Mouse (Mus musculus): ENCODE data around the gene Rnf19b. TPM values are rescaled to one million over a fixed set of nuclear protein-coding genes. Genes with fewer than 3 reads are reported as not detected.

Gene Rnf19b
- polyA plus RNA-seq, 1 experiment, result 28.2 TPM

DNA sequence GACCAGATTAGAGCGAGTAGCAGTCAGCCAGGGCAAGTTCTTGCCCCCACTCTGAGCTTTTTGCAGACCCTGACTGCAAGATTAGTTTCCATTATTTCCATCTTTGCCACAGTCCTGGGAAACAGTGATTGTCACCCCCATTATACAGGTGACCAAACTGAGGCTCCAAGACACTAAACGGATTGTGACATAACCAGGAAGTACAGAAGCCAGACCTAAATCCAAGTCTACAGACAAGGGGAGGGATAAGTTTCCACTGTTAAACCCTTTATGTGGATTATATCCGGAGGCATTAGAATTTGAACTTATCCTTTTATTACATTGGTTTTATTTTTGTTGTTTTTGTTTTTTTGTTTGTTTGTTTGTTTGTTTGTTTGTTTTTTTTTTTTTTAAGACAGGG is 23.8 kb upstream of the Rnf19b start:
- H3K4me1 ChIP-seq (ENCODE audit: control insufficient read depth, insufficient read depth, low read length), result peaks cover 10% of the 10 kb centered on the region
- DNase-seq, result no peak
- no peaks in the 10 kb centered on the region for H3K36me3 ChIP-seq (ENCODE audit: control insufficient read depth, insufficient read depth, low read length)
- 92% methylated on average over 3 of the region's 3 CpGs for WGBS
- H3K4me3 ChIP-seq (ENCODE audit: insufficient read depth, low read depth, low read length), result no peak overlapping the region
- TF ChIP-seq POLR2A (IDR thresholded peaks at IDR 0.05; ENCODE audit: low read depth, low read length), result no peak
- no peak for TF ChIP-seq CTCF (conservative IDR thresholded peaks at IDR 0.05; ENCODE audit: insufficient read depth, insufficient read length, low read depth, low read length)
- H3K27me3 ChIP-seq (replicated peaks; ENCODE audit: control insufficient read depth, insufficient read depth, low read length), result no peaks in the 10 kb centered on the region
- no peak overlapping the region for H3K27ac ChIP-seq (ENCODE audit: insufficient read depth, low read depth, low read length)

DNA sequence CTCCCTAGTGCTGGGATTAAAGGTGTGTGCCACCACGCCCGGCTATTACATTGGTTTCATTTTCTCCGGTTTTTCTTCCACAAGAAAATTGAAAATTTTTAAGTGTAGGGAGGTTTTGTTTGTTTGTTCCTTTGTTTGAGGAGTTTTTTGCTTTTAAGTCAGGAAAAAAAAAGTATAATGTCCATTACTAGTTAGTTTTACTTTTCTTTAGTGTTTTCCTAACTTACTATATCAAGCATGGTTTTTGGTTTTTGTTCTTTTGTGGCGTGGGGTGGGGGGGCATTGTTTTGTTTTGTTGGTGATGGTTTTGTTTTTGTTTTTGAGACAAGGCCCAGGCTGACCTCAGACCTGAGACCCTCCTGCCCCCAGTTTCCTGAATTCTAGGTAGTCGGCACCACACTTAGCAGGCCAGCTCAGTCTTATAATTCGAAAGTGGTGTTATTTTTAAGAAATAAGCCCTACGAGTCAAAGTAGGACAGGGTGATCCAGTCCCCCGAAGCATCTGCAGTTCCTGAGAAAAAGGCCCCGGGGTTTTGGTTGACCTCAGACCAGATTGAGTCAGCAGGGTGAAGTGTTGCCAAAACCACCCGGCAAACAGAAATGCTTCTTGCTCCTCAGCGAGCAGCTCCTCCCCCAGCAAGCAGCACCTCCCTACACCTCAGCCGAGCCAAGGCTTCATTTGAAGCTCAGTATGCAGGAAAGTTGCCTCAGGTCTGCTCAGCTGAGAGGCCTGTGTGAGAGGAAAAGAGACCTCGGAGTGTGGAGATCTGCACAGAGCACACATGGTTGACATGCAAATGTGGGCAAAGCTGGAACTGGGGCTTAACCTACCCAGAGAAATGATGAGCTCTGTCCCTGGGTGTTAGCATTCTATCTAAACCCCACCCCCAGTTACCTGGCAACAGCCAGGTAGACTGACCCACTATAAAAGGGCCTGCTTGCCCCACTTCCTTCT is 23.1 kb upstream of the Rnf19b start:
- peak overlapping the region; percentile 42; the same call in 1 of the 2 replicates for H3K27ac ChIP-seq (ENCODE audit: insufficient read depth, low read depth, low read length)
- no peak overlapping the region for H3K4me3 ChIP-seq (ENCODE audit: insufficient read depth, low read depth, low read length)
- peaks cover 10% of the 10 kb centered on the region for H3K4me1 ChIP-seq (ENCODE audit: control insufficient read depth, insufficient read depth, low read length)
- no peaks in the 10 kb centered on the region for H3K36me3 ChIP-seq (ENCODE audit: control insufficient read depth, insufficient read depth, low read length)
- DNase-seq, result peak; percentile 92
- no peak for TF ChIP-seq CTCF (conservative IDR thresholded peaks at IDR 0.05; ENCODE audit: insufficient read depth, insufficient read length, low read depth, low read length)
- TF ChIP-seq POLR2A (IDR thresholded peaks at IDR 0.05; ENCODE audit: low read depth, low read length), result no peak
- no peaks in the 10 kb centered on the region for H3K27me3 ChIP-seq (replicated peaks; ENCODE audit: control insufficient read depth, insufficient read depth, low read length)
- WGBS, result 38% methylated on average over 13 of the region's 13 CpGs

DNA sequence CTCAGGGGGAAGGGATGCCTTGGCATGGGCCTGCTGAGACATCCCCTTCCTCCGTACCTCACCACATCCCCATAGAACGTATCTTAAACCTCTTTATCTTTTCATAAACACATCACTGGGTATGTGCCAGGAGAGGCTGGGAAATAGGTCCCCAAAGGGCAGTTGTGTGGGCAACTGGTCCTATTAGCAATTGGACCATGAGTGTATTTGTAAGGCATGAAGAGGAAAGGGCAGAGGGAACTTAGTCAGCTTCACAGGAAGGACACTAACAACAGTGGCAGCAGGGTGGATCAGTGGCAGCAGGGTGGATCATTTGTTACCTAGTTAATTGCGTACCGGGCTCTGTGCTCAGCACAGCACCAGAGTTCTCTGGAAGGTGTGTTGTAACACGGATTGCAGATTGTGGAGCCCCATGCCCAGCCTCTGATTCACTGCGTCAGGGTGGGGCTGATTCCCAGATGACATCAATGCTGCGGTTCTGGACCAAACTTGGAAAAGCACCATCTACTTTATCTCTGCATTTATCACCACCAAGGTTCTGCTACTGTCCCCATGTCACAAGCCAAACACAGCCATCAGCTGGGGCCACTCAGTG is 22.1 kb upstream of the Rnf19b start:
- DNase-seq, result no peak
- H3K27me3 ChIP-seq (replicated peaks; ENCODE audit: control insufficient read depth, insufficient read depth, low read length), result no peaks in the 10 kb centered on the region
- H3K4me3 ChIP-seq (ENCODE audit: insufficient read depth, low read depth, low read length), result no peak overlapping the region
- TF ChIP-seq POLR2A (IDR thresholded peaks at IDR 0.05; ENCODE audit: low read depth, low read length), result no peak
- TF ChIP-seq CTCF (conservative IDR thresholded peaks at IDR 0.05; ENCODE audit: insufficient read depth, insufficient read length, low read depth, low read length), result no peak
- 80% methylated on average over 7 of the region's 7 CpGs for WGBS
- H3K4me1 ChIP-seq (ENCODE audit: control insufficient read depth, insufficient read depth, low read length), result peaks cover 10% of the 10 kb centered on the region
- H3K36me3 ChIP-seq (ENCODE audit: control insufficient read depth, insufficient read depth, low read length), result no peaks in the 10 kb centered on the region
- no peak overlapping the region for H3K27ac ChIP-seq (ENCODE audit: insufficient read depth, low read depth, low read length)

DNA sequence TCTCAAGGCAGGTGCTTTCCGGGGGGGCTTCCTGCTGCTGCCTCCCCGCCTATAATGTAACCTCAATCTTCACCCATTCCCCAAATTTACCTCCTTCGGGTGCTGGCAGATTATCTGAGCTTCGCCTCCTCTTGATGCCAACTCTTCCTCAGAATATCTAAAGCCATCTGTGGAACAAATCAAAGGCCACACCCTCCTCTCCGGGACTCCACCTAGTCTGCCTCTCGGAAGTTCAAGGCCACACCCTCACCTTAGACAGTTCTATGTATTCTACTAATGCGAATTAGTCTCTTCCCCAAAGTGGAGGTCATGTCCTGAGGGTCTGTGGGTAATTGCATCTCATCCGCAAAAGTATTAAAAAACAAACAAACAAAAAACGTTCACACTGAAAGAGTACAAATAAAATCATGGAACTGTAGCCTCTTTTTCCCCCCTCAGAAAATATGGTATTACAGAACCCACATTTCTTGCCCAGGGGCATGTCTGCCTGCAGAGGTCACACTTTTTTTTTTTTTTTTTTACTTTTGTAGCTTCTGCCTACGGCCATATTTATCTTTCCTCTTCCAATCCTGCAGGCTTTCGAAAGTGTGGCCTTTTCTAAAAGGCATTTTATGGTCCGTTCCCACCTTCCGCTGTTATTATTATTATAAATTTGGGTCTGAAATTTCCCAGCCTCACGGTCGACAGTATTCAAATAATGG is 10.2 kb upstream of the Rnf19b start:
- Histone ChIP-seq H3K36me3 (ENCODE audit: control insufficient read depth, insufficient read depth, low read length) (no peaks in the 10 kb centered on the region), H3K27ac (ENCODE audit: insufficient read depth, low read depth, low read length) (no peak overlapping the region), H3K4me3 (ENCODE audit: insufficient read depth, low read depth, low read length) (no peak overlapping the region), H3K27me3 (replicated peaks; ENCODE audit: control insufficient read depth, insufficient read depth, low read length) (no peaks in the 10 kb centered on the region), H3K4me1 (ENCODE audit: control insufficient read depth, insufficient read depth, low read length) (no peaks in the 10 kb centered on the region)
- no peak for TF ChIP-seq POLR2A (IDR thresholded peaks at IDR 0.05; ENCODE audit: low read depth, low read length)
- no peak for TF ChIP-seq CTCF (conservative IDR thresholded peaks at IDR 0.05; ENCODE audit: insufficient read depth, insufficient read length, low read depth, low read length)
- no peak for DNase-seq
- WGBS, result 33% methylated on average over 15 of the region's 15 CpGs

DNA sequence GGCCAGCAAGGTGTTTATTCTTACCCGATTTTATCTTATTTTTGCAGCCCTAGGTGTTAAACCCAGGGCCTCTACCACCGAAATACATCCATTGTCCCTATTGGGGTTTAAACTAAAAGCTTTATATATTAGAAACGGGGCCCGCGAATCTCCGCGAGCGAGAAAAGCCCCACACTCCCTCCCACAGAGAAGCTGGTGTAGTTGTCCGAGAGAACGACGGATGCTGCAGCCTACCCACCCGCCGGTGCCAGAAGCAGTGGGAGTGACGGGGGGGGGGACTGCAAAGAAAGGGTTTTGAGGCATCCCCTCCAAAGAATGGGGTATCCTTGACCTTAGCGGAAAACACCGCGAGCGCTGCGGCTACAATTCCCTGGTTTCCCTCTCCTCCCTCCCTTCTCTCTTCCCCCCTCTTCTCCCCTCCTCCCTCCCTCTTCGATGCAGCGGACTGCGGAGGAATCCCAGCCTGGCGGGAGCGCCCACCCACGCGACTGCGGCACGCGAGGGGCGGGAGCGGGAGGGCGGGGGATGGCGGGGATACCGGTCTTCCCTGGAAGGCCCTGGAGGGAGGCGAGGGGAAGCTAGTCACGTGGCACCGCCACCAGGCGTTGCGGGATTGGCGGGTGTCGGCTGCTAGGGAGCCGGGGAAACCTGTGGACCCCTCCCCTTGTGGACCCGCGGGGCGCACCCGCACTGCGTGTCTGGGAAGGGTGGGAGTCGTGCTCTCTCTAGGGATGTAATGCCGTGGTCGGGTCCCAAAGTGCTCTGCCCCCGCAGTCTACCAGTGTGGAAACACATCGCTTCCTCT is 9.4 kb upstream of the Rnf19b start:
- H3K27ac ChIP-seq (ENCODE audit: insufficient read depth, low read depth, low read length), result no peak overlapping the region
- H3K4me3 ChIP-seq (ENCODE audit: insufficient read depth, low read depth, low read length), result peak overlapping the region; percentile 48
- TF ChIP-seq CTCF (conservative IDR thresholded peaks at IDR 0.05; ENCODE audit: insufficient read depth, insufficient read length, low read depth, low read length), result no peak
- no peak for TF ChIP-seq POLR2A (IDR thresholded peaks at IDR 0.05; ENCODE audit: low read depth, low read length)
- no peaks in the 10 kb centered on the region for H3K4me1 ChIP-seq (ENCODE audit: control insufficient read depth, insufficient read depth, low read length)
- under 1% methylated on average over 52 of the region's 52 CpGs for WGBS
- H3K36me3 ChIP-seq (ENCODE audit: control insufficient read depth, insufficient read depth, low read length), result no peaks in the 10 kb centered on the region
- DNase-seq, result peak; percentile 51
- H3K27me3 ChIP-seq (replicated peaks; ENCODE audit: control insufficient read depth, insufficient read depth, low read length), result no peaks in the 10 kb centered on the region

DNA sequence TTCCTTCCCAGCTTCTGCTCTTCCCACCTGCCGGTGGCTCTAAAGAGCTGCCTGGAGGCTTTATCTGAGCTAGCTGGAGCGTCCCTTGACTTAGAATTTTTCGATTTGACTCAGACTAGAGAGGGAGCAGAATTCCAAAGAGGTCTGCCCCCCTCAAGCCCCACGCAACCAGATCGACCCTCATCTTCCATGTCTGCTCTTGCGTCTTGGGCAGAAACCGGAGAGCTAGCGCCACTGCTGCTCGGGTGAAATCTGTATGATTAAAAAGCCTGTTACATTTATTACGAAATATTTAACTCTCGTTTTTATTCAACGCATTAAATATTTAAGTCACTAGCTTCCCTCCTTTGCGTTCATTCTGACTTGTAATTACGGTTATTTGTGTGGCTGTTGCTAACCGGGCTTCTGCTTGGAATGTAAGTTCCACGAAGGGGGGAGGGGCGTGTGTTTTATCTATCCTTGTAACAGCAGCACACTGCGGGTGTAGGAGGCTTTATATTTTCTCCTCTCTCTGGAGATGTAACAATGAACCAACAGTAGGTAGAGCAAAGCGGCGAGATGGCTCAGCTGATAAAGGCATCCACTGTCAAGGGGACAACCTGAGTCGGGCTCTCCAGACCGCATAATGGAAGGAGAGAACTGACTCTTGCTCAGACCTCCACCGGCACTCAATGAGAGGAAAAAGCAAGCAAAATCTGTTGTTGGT is 8.6 kb upstream of the Rnf19b start:
- H3K27ac ChIP-seq (ENCODE audit: insufficient read depth, low read depth, low read length), result no peak overlapping the region
- no peak for TF ChIP-seq CTCF (conservative IDR thresholded peaks at IDR 0.05; ENCODE audit: insufficient read depth, insufficient read length, low read depth, low read length)
- no peak for TF ChIP-seq POLR2A (IDR thresholded peaks at IDR 0.05; ENCODE audit: low read depth, low read length)
- H3K4me3 ChIP-seq (ENCODE audit: insufficient read depth, low read depth, low read length), result peak overlapping the region; percentile 48
- no peaks in the 10 kb centered on the region for H3K4me1 ChIP-seq (ENCODE audit: control insufficient read depth, insufficient read depth, low read length)
- 7% methylated on average over 23 of the region's 23 CpGs for WGBS
- DNase-seq, result no peak
- no peaks in the 10 kb centered on the region for H3K36me3 ChIP-seq (ENCODE audit: control insufficient read depth, insufficient read depth, low read length)
- H3K27me3 ChIP-seq (replicated peaks; ENCODE audit: control insufficient read depth, insufficient read depth, low read length), result no peaks in the 10 kb centered on the region

Data from kidney, adult 2 months (tissue).